Mouse (Mus musculus) hindbrain, embryonic 10.5 days (tissue): ENCODE data around the gene Prex1. TPM values are rescaled to one million over a fixed set of nuclear protein-coding genes. Genes with fewer than 3 reads are reported as not detected.

Experiments
- DNase-seq: peaks from one replicate; pipeline ENCODE4 v3.0.0-alpha.2; 2017; ENCODE audit warnings: low spot score
- H3K27ac ChIP-seq: fragments of 300-500 bp; sonication (generic); 2 replicates; pipeline ENCODE4 v1.5.1; 2016; ENCODE audit warnings: mild to moderate bottlenecking, moderate library complexity
- H3K27me3 ChIP-seq: fragments of 300-500 bp; sonication (generic); 2 replicates; pipeline ENCODE4 v1.6.1; 2016; ENCODE audit warnings: mild to moderate bottlenecking; ENCODE audit not compliant: poor library complexity, insufficient read depth, severe bottlenecking
- H3K36me3 ChIP-seq: fragments of 300-500 bp; sonication (generic); 2 replicates; pipeline ENCODE4 v1.6.1; 2016; ENCODE audit warnings: mild to moderate bottlenecking, moderate library complexity
- H3K4me1 ChIP-seq: fragments of 300-500 bp; sonication (generic); replicated peaks from 2 replicates; pipeline ENCODE4 v1.6.1; 2016; ENCODE audit warnings: mild to moderate bottlenecking
- H3K4me3 ChIP-seq: fragments of 300-500 bp; sonication (generic); 2 replicates; pipeline ENCODE4 v1.5.1; 2016; ENCODE audit warnings: mild to moderate bottlenecking, moderate library complexity
- H3K9me3 ChIP-seq: fragments of 300-500 bp; sonication (generic); 2 replicates; pipeline ENCODE4 v1.6.1; 2016; ENCODE audit warnings: mild to moderate bottlenecking, moderate library complexity
- WGBS: fragments of 180-500 bp; shearing (Covaris S2); methylation state at CpG from one replicate; pipeline ENCODE4 v1.1.7; 2016; 5-methylcytosine and 5-hydroxymethylcytosine counted together
- polyA plus RNA-seq: library from polyadenylated mRNA; unstranded; fragments of >200 nt; fragmentation: Nextera tagmentation; extraction: Ambion mirVana; gene quantifications from 2 replicates; pipeline ENCODE4 v1.2.1, GENCODE M21; 2016

Prex1 gene
- polyA plus RNA-seq, 1 experiment from 2014 or later = 36.8 TPM

DNA sequence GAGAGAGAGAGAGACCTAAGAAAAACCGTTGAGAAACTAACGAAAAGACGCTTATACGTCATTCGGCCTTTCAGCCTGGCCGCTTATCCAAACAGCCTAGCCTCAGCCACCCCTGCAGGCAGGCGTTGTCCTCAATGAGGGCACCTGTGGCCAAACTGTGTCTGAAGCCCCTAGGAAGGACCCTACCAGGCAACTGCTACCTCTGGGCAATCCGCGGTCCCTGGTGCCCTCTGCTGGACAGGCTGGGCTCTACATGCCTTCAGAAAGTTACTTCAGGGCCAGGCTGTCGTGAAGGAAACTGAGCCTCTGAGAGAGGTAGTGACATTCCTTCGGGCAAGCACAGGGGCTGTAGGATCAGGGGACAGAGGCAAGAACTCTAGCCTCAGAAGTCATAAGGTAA lies 149.2 kb downstream of the Prex1 start:
- 11% methylated on average over 11 of the region's 11 CpGs for WGBS
- Histone ChIP-seq H3K27ac (peak overlapping the region; percentile 53; the same call in 1 of the 2 replicates), H3K4me3 (0 out of 2 replicates have a peak overlapping the region, but pooled peaks have one; percentile 4), H3K9me3 (no peaks in the 10 kb centered on the region), H3K36me3 (peaks cover 43% of the 10 kb centered on the region), H3K27me3 (peaks cover 17% of the 10 kb centered on the region), H3K4me1 (peaks cover 44% of the 10 kb centered on the region)
- peak; percentile 85 for DNase-seq

DNA sequence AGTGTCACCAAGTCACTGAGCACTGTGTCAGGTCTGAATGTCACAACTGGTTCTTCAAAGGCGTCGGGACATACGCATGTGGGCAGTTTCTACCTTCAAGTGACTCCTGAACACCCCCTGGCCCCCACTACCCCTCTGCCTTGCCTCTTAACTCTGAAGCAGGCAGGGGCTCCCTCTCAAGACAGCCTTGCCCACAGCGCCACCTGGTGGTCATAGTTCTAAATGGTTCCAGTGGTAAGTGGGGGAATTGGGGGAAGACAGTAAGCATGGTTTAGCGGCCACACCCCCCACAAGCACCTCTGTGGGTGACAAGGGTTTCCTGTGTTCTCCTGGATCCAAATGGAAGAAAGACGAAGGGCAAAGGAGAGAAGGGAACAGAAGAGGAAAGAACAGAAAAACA lies 149.7 kb downstream of the Prex1 start:
- H3K36me3 ChIP-seq = peaks cover 37% of the 10 kb centered on the region
- peaks cover 17% of the 10 kb centered on the region for H3K27me3 ChIP-seq
- no peaks in the 10 kb centered on the region for H3K9me3 ChIP-seq
- peaks cover 50% of the 10 kb centered on the region for H3K4me1 ChIP-seq
- 0 out of 2 replicates have a peak overlapping the region, but pooled peaks have one; percentile 4 for H3K4me3 ChIP-seq
- H3K27ac ChIP-seq = peak overlapping the region; percentile 53; the same call in 1 of the 2 replicates
- WGBS = 15% methylated on average over 6 of the region's 6 CpGs
- DNase-seq = peak; percentile 86

DNA sequence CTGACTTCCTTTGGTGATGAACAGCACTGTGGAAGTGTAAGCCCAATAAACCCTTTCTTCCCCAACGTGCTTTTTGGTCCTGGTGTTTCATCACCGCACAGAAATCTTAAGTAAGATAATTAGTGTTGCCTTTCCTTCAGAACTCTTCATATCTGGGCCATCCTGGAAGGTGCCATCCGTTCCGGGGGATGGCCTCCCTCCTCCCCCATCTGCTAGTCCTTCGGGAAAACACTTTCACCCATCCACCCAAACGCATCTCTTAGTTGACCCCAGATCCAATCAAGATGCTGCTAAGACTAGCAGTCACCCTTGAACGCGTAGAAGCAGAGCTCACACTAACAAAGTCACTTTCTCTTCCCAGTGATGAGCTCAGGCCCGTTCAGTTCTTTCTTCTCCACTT lies 150.6 kb downstream of the Prex1 start:
- Histone ChIP-seq H3K9me3 (no peaks in the 10 kb centered on the region), H3K36me3 (peaks cover 29% of the 10 kb centered on the region), H3K27ac (no peak overlapping the region), H3K4me3 (no peak overlapping the region), H3K4me1 (peaks cover 56% of the 10 kb centered on the region), H3K27me3 (peaks cover 17% of the 10 kb centered on the region)
- no peak for DNase-seq
- 91% methylated on average over 9 of the region's 9 CpGs for WGBS

DNA sequence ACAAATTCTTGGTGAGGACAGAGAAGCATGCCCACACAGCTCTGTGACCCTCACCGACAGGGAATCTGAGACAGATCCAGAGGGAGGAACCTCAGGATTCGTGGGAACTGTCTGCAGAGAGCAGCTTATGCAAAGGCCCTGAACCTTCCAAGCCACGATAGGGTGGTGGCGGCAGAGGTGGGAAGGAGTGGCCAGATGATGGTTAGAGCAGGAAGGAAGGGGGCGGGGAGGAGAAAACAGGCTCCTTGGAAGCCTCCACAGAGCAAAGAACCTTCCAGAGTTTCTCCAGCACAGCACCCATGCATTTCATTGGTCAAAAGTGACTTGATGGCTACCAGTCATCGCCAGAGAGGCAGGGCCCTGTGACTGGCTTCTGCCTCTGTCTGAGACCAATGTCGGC lies 151.9 kb downstream of the Prex1 start:
- WGBS = 60% methylated on average over 7 of the region's 7 CpGs
- H3K36me3 ChIP-seq = peaks cover 16% of the 10 kb centered on the region
- H3K27me3 ChIP-seq = peaks cover 27% of the 10 kb centered on the region
- DNase-seq = no peak
- peaks cover 63% of the 10 kb centered on the region for H3K4me1 ChIP-seq
- H3K4me3 ChIP-seq = no peak overlapping the region
- no peaks in the 10 kb centered on the region for H3K9me3 ChIP-seq
- H3K27ac ChIP-seq = peak overlapping the region; percentile 80; the same call in 1 of the 2 replicates

DNA sequence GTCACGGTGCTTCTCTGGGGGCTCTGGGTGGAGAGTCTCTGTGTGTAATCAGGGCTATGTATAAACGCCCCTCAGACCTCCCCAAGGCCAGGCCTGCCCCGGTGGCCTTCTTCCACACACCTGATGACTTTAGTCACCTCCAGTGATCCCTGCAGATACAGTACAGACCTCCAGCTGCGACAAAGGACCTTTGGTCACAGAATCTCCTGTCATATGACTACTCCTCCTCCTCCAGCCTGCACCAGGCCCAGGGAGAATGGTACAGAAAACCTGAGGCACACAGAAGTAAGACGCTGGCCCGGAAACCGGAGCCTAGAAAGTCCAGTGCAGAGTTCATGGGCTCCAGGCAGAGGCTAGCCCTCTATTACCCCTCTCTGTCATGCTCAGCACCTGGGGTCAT lies 152.8 kb downstream of the Prex1 start:
- 86% methylated on average over 7 of the region's 7 CpGs for WGBS
- no peak overlapping the region for H3K4me3 ChIP-seq
- no peaks in the 10 kb centered on the region for H3K9me3 ChIP-seq
- H3K36me3 ChIP-seq = peaks cover 6% of the 10 kb centered on the region
- H3K27ac ChIP-seq = peak overlapping the region; percentile 80
- H3K27me3 ChIP-seq = peaks cover 27% of the 10 kb centered on the region
- peaks cover 67% of the 10 kb centered on the region for H3K4me1 ChIP-seq
- DNase-seq = no peak

DNA sequence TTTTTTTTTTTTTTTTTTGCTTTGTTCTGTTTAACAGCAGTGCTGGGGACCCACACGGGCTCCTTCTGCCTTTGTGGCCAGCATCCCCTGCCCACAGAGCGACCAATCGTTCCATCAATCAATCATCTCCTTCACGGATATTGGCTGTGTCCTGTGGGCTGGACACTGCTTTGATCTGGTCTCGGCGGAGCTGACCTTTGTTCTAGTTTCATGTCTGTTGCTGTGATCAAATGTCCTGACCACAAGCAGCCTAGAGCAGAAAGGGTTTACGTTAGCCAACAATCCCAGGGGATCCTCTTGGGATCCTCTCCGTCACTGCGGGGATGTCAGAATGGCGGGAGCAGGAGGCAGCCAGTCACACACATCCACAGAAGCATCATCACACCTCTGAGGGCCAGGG lies 154.1 kb downstream of the Prex1 start:
- peak; percentile 74 for DNase-seq
- H3K27me3 ChIP-seq = peaks cover 27% of the 10 kb centered on the region
- H3K27ac ChIP-seq = peak overlapping the region; percentile 80
- no peak overlapping the region for H3K4me3 ChIP-seq
- no peaks in the 10 kb centered on the region for H3K9me3 ChIP-seq
- H3K4me1 ChIP-seq = peaks cover 63% of the 10 kb centered on the region
- WGBS = 5% methylated on average over 10 of the region's 10 CpGs
- H3K36me3 ChIP-seq = no peaks in the 10 kb centered on the region

DNA sequence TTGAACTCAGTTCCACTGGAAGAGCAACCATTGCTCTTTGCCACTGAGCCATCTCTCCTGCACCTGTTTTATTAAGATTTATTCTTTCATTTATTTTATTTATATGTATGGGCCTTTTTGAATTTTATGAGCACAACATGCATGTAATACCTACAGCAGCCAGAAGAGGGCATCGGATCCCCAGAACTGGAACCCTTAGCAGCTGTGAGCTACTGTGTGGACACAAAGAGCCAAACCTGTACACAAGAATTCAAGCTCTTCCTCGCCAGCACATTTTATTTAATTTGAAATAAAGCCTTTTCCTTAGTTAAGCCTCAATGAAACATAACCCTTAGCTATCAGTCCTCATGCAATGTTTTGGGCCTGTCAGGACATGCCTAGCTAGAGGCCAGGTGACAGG lies 158.1 kb downstream of the Prex1 start:
- WGBS = 61% methylated on average over 2 of the region's 2 CpGs
- peaks cover 78% of the 10 kb centered on the region for H3K4me1 ChIP-seq
- H3K9me3 ChIP-seq = no peaks in the 10 kb centered on the region
- no peaks in the 10 kb centered on the region for H3K36me3 ChIP-seq
- peaks cover 33% of the 10 kb centered on the region for H3K27me3 ChIP-seq
- DNase-seq = peak; percentile 58
- no peak overlapping the region for H3K4me3 ChIP-seq
- H3K27ac ChIP-seq = 0 out of 2 replicates have a peak overlapping the region, but pooled peaks have one; percentile 8

DNA sequence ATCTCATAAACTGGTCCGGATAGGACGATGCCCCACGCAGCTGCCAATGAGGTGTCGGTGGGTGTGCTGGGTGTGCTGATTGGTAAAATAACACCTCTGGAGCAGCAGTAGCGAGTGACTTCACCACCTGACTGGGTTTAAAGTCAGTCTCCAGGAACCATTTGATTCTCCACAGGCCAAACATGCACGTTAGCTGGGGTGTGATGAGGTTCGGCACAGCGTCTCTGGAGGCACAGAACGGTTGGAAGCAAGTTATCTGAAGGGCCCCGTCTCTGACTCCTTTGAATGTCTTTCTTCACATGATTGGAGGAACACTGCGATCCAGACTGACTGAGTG lies 159.5 kb downstream of the Prex1 start:
- Histone ChIP-seq H3K4me3 (no peak overlapping the region), H3K4me1 (peaks cover 78% of the 10 kb centered on the region), H3K36me3 (no peaks in the 10 kb centered on the region), H3K27ac (0 out of 2 replicates have a peak overlapping the region, but pooled peaks have one; percentile 80), H3K27me3 (peaks cover 38% of the 10 kb centered on the region), H3K9me3 (no peaks in the 10 kb centered on the region)
- WGBS = 77% methylated on average over 11 of the region's 11 CpGs
- DNase-seq = no peak

DNA sequence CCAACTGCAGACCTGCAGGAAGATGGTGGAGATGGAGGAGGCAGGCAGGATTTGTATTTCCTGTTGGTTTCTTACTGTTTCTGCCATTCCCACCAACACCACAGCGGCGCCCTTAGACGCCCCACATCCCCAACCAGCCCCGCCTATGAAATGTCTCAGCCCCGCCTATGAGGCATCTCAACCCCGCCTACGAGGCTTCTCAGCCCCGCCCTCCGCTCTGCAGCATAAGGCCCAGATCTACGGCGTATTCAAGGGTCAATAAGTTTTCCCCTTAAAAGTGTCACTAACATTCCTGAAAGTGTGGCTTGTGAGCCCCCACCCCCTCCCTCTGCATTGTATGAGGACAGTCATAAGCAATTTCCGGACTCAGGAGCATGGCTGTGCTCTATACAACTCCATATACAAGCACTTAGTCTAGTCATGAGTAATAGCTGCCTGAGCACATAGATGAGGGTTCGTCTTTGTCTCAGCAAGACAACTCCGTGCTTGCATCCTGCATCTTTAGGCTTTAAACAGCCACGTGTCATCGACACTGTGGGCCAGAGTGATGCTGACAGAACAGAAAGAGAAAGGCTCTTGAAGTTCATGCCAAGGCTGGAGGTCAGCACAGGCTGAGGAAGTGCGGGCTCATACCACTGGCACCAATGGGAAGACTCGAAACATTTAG lies 160.0 kb downstream of the Prex1 start:
- 0 out of 2 replicates have a peak overlapping the region, but pooled peaks have one; percentile 6 for H3K4me3 ChIP-seq
- 30% methylated on average over 18 of the region's 18 CpGs for WGBS
- H3K4me1 ChIP-seq = peaks cover 77% of the 10 kb centered on the region
- H3K36me3 ChIP-seq = no peaks in the 10 kb centered on the region
- H3K27ac ChIP-seq = peak overlapping the region; percentile 80
- H3K27me3 ChIP-seq = peaks cover 39% of the 10 kb centered on the region
- H3K9me3 ChIP-seq = no peaks in the 10 kb centered on the region
- peak; percentile 58 for DNase-seq

DNA sequence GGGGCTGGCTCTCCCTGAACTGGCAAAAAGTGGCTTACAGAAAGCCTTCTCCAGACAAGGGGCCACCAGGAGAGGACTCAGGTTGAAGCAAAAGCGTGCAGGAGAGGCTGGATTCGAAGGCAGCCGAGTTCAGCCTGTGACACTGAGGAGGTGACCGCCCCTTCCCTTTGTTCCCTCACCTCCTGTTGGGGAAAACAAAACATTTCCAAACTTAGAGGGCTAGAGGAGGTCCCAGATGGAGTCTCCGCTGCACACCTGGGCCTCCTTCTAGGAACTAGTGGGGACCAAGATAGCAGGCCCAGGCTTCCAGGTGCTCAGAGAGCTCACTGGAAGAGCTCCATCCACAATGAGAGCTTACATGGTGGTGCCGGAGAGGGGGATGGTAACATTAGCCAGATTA lies 161.0 kb downstream of the Prex1 start:
- Histone ChIP-seq H3K4me1 (peaks cover 68% of the 10 kb centered on the region), H3K4me3 (no peak overlapping the region), H3K9me3 (no peaks in the 10 kb centered on the region), H3K27me3 (peaks cover 35% of the 10 kb centered on the region), H3K27ac (peak overlapping the region; percentile 80), H3K36me3 (no peaks in the 10 kb centered on the region)
- WGBS = 28% methylated on average over 6 of the region's 6 CpGs
- DNase-seq = no peak

DNA sequence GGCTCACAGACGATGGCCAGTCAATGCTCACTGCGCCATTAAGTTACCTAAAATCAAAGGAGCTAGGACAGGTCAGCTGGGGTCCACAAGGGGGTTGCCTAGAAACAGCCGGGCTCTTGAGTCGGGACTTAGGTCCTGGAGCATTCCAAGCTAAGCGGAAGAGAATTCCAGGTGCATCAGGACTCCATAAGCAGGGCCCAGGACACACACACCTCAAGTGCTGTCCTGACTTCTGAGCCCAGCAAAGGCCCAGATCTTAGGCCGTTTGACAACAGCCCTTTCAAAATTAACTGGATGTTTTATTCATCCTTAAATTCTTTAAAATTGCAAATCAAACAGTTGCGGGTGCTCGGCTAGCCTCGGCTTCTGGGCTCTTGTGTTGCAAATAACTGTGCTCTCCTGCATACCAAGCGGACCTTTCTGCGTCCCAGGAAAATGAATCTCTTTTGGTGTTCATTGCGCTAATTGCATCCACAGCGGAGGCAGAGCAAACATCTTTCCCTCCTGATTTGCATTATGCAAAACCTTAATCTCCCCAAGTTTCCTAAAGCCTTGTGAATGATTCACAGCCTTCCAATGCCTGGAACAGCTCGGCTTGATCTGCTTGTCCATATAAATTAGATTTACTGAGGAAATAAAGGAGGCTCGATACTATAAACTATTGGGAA lies 161.7 kb downstream of the Prex1 start:
- WGBS = 44% methylated on average over 15 of the region's 15 CpGs
- peaks cover 61% of the 10 kb centered on the region for H3K4me1 ChIP-seq
- no peak for DNase-seq

DNA sequence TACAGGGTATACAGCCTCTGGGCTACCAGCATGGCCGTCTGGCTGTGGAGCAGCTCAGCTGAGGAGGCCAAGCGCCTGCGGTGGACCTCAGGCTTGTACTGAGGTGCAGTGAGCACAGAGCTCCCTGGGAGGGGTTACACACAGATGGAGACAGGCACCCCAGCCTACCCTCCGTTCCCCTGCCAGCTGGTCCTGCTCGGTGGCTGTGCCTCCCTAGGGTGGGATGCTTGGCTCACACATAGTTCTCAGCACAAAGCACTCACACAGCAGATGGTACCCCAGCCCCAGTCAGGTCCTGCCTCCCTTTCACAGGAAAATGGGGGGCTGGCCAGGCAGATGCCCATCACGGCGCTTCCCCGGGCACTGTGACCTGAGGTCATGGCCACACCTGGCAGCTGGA lies 163.8 kb downstream of the Prex1 start:
- no peaks in the 10 kb centered on the region for H3K9me3 ChIP-seq
- no peak overlapping the region for H3K4me3 ChIP-seq
- peak; percentile 33 for DNase-seq
- H3K36me3 ChIP-seq = no peaks in the 10 kb centered on the region
- H3K27me3 ChIP-seq = peaks cover 29% of the 10 kb centered on the region
- WGBS = 70% methylated on average over 8 of the region's 8 CpGs
- H3K27ac ChIP-seq = peak overlapping the region; percentile 80
- H3K4me1 ChIP-seq = peaks cover 70% of the 10 kb centered on the region

More for the DNA sequence above, 161.7 kb downstream of the Prex1 start:
- H3K27me3 ChIP-seq = peaks cover 29% of the 10 kb centered on the region
- no peaks in the 10 kb centered on the region for H3K9me3 ChIP-seq
- no peaks in the 10 kb centered on the region for H3K36me3 ChIP-seq
- peak overlapping the region; percentile 80; the same call in 1 of the 2 replicates for H3K27ac ChIP-seq
- H3K4me3 ChIP-seq = no peak overlapping the region

DNA sequence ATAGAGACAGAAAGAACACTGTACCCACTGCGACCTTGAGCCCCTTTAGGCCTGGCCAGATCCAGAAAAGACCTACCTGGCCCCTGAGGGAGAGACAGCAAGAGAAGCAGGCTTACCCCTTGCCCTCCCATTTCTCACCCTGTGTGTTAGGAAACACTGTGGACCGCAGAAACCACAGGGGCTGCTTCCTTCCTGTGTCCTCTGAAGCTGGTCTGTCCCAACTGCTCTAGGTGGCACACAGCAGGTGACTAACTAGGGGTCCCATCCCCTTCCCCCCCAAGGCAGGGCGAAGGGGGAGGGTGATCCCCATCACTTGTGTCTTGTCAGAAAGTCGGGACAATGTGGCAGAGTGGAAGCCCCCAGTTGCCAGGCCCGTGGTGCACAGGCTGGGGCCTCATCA lies 164.6 kb downstream of the Prex1 start:
- no peak for DNase-seq
- WGBS = 92% methylated on average over 5 of the region's 5 CpGs
- peaks cover 29% of the 10 kb centered on the region for H3K27me3 ChIP-seq
- H3K4me1 ChIP-seq = peaks cover 71% of the 10 kb centered on the region
- peak overlapping the region; percentile 80 for H3K27ac ChIP-seq
- no peaks in the 10 kb centered on the region for H3K9me3 ChIP-seq
- no peaks in the 10 kb centered on the region for H3K36me3 ChIP-seq
- H3K4me3 ChIP-seq = no peak overlapping the region
